Mouse (Mus musculus) hematopoietic stem cell, adult 5-6 weeks (primary cell): ENCODE results near the gene Dner. TPM values are rescaled to one million over a fixed set of nuclear protein-coding genes. Genes with fewer than 3 reads are reported as not detected.

ENCODE experiments used
- ATAC-seq, 2 experiments: fragments of 125-278 bp in 1 of 2; replicated peaks in 1 of 2; 2 replicates each; pipeline ENCODE4 v1.8.0; 2016 to 2017; ENCODE audit warnings: inconsistent platforms in 2 of 2, mild to moderate bottlenecking in 2 of 2, moderate number of reproducible peaks in 2 of 2, low read depth in 1 of 2, moderate TSS enrichment in 1 of 2; ENCODE audit not compliant: low FRiP score in 2 of 2, poor library complexity in 2 of 2, severe bottlenecking in 2 of 2, insufficient read depth in 1 of 2, low TSS enrichment in 1 of 2
- total RNA-seq: library from RNA; stranded (forward); fragments of 172-1452, 232-1000 nt; gene quantifications from 2 replicates; pipeline ENCODE4 v1.2.3, GENCODE M21; 2017

The Dner gene
- total RNA-seq, 1 experiment from 2014 or later: not detected

GRCm38 (mm10) chr1:84667660-84668059, 28.4 kb downstream of the Dner start:
- no peak for ATAC-seq

GRCm38 (mm10) chr1:84664377-84665118, 31.5 kb downstream of the Dner start:
- ATAC-seq: no peak

GRCm38 (mm10) chr1:84646781-84647180, 49.2 kb downstream of the Dner start:
- ATAC-seq: no peak

GRCm38 (mm10) chr1:84640463-84640862, 55.6 kb downstream of the Dner start:
- ATAC-seq: no peak

- ATAC-seq: no peak
Observed at GRCm38 (mm10) chr1:84636890-84637289, 59.1 kb downstream of the Dner start.

- no peak for ATAC-seq
Observed at GRCm38 (mm10) chr1:84628244-84628643, 67.8 kb downstream of the Dner start.

GRCm38 (mm10) chr1:84622978-84623554, 73.0 kb downstream of the Dner start:
- no peak for ATAC-seq

GRCm38 (mm10) chr1:84621308-84621707, 74.7 kb downstream of the Dner start:
- ATAC-seq: no peak

- no peak for ATAC-seq
Observed at GRCm38 (mm10) chr1:84619131-84619760, 76.8 kb downstream of the Dner start.

GRCm38 (mm10) chr1:84618094-84618493, 77.9 kb downstream of the Dner start:
- peak; percentile 54 to 65; a peak in 3 of 4 replicates for ATAC-seq

- ATAC-seq: no peak
Observed at GRCm38 (mm10) chr1:84616133-84616532, 79.9 kb downstream of the Dner start.

- peak; percentile 23 to 53; a peak in 2 of 4 replicates for ATAC-seq
Observed at GRCm38 (mm10) chr1:84614596-84614995, 81.4 kb downstream of the Dner start.

GRCm38 (mm10) chr1:84613119-84613518, 82.9 kb downstream of the Dner start:
- ATAC-seq: no peak

GRCm38 (mm10) chr1:84611331-84611730, 84.7 kb downstream of the Dner start:
- no peak for ATAC-seq

- ATAC-seq: no peak
Observed at GRCm38 (mm10) chr1:84599025-84599424, 97.0 kb downstream of the Dner start.

GRCm38 (mm10) chr1:84596023-84596422, 100.0 kb downstream of the Dner start:
- no peak for ATAC-seq

- ATAC-seq: no peak
Observed at GRCm38 (mm10) chr1:84592394-84592793, 103.6 kb downstream of the Dner start.

- no peak for ATAC-seq
Observed at GRCm38 (mm10) chr1:84590534-84590933, 105.5 kb downstream of the Dner start.
